ENCODE assay signal across 7 mouse cellular contexts in genomic region chr8:4238434-4239192, GRCm38 (mm10). TPM values are rescaled to one million over a fixed set of nuclear protein-coding genes. Genes with fewer than 3 reads are reported as not detected.
DNase-seq lines count a peak whose midpoint lies in the region; ATAC-seq lines count a peak whose summit lies in the region.

Map2k7 (plus strand) TSS chr8:4238740.
Gm49320 (plus strand) TSS chr8:4238865.

- peak within 1 kb of the TSS; percentile 92 for H3K27ac ChIP-seq in embryonic facial prominence, embryonic 11.5 days (replicated peaks; ENCODE audit: low read depth, low read length)
- H3K27ac ChIP-seq in limb, embryonic 11.5 days (replicated peaks; ENCODE audit: low read depth, low read length): peak within 1 kb of the TSS; percentile 91
- peak within 1 kb of the TSS; percentile 93 for H3K27ac ChIP-seq in midbrain, embryonic 14.5 days (replicated peaks; ENCODE audit: low read depth, low read length)

- H3K4me1 ChIP-seq in embryonic facial prominence, embryonic 11.5 days (ENCODE audit: control insufficient read depth, insufficient read depth, low read length): 0 out of 2 replicates have a peak, but pooled peaks cover 3% of the 10 kb centered on the region
- H3K4me1 ChIP-seq in limb, embryonic 11.5 days (ENCODE audit: control insufficient read depth, insufficient read depth, low read length): peaks cover 12% of the 10 kb centered on the region
- peaks cover 18% of the 10 kb centered on the region for H3K4me1 ChIP-seq in midbrain, embryonic 14.5 days (ENCODE audit: control insufficient read depth, insufficient read depth, low read length)

- H3K4me3 ChIP-seq in embryonic facial prominence, embryonic 11.5 days (ENCODE audit: low read depth, low read length): peak within 1 kb of the TSS; percentile 57
- H3K4me3 ChIP-seq in limb, embryonic 11.5 days (ENCODE audit: low read depth, low read length): peak within 1 kb of the TSS; percentile 90
- H3K4me3 ChIP-seq in midbrain, embryonic 14.5 days (replicated peaks; ENCODE audit: low read depth, low read length): peak within 1 kb of the TSS; percentile 70

- ATAC-seq in embryonic facial prominence, embryonic 11.5 days (replicated peaks; ENCODE audit: insufficient number of reproducible peaks, low FRiP score, low TSS enrichment, low read depth): peak; percentile 94
- ATAC-seq in limb, embryonic 11.5 days (ENCODE audit: insufficient number of reproducible peaks, low FRiP score, low TSS enrichment, low read depth): peak; percentile 90
- ATAC-seq in midbrain, embryonic 14.5 days (ENCODE audit: low FRiP score, low TSS enrichment): peak; percentile 95

- peak; percentile 100 for DNase-seq in adrenal gland, postnatal 14 days
- DNase-seq in embryonic facial prominence, embryonic 11.5 days (ENCODE audit: low spot score): peak; percentile 100
- DNase-seq in heart, adult 11 months: peak; percentile 100
- peak; percentile 100 for DNase-seq in kidney, adult 18-20 months
- DNase-seq in limb, embryonic 11.5 days (ENCODE audit: low spot score): peak; percentile 100
- DNase-seq in midbrain, embryonic 14.5 days: peak; percentile 100
- DNase-seq in spleen, adult 18-20 months: peak; percentile 98 to 99

- H3K27me3 ChIP-seq in embryonic facial prominence, embryonic 11.5 days (ENCODE audit: control insufficient read depth, insufficient read depth, low read length): no peaks in the 10 kb centered on the region
- no peaks in the 10 kb centered on the region for H3K27me3 ChIP-seq in limb, embryonic 11.5 days (ENCODE audit: control insufficient read depth, insufficient read depth, low read length)
- no peaks in the 10 kb centered on the region for H3K27me3 ChIP-seq in midbrain, embryonic 14.5 days (ENCODE audit: control insufficient read depth, insufficient read depth, low read length)

- H3K36me3 ChIP-seq in embryonic facial prominence, embryonic 11.5 days (replicated peaks; ENCODE audit: control insufficient read depth, insufficient read depth, low read depth, low read length): peaks cover 4% of the 10 kb centered on the region
- peaks cover 9% of the 10 kb centered on the region for H3K36me3 ChIP-seq in limb, embryonic 11.5 days (ENCODE audit: control insufficient read depth, insufficient read depth, low read length)
- H3K36me3 ChIP-seq in midbrain, embryonic 14.5 days (ENCODE audit: control insufficient read depth, insufficient read depth, low read length): peaks cover 24% of the 10 kb centered on the region

- no peaks in the 10 kb centered on the region for H3K9me3 ChIP-seq in embryonic facial prominence, embryonic 11.5 days (replicated peaks; ENCODE audit: control insufficient read depth, low read length)
- H3K9me3 ChIP-seq in limb, embryonic 11.5 days (ENCODE audit: control insufficient read depth, low read length): no peaks in the 10 kb centered on the region; the same call in 1 of the 2 replicates
- no peaks in the 10 kb centered on the region for H3K9me3 ChIP-seq in midbrain, embryonic 14.5 days (ENCODE audit: control insufficient read depth, low read length)

- H3K9ac ChIP-seq in embryonic facial prominence, embryonic 11.5 days (replicated peaks; ENCODE audit: low read length): peak within 1 kb of the TSS; percentile 82
- peak within 1 kb of the TSS; percentile 85 for H3K9ac ChIP-seq in limb, embryonic 11.5 days (ENCODE audit: low read length)
- peak within 1 kb of the TSS; percentile 75 for H3K9ac ChIP-seq in midbrain, embryonic 14.5 days (replicated peaks; ENCODE audit: low read length)

- under 1% methylated on average over 71 of the region's 71 CpGs for WGBS in embryonic facial prominence, embryonic 11.5 days
- under 1% methylated on average over 69 of the region's 71 CpGs for WGBS in limb, embryonic 11.5 days
- under 1% methylated on average over 71 of the region's 71 CpGs for WGBS in midbrain, embryonic 14.5 days

- H3K4me2 ChIP-seq in embryonic facial prominence, embryonic 11.5 days (ENCODE audit: low read depth, low read length): peak within 1 kb of the TSS; percentile 68
- H3K4me2 ChIP-seq in limb, embryonic 11.5 days (ENCODE audit: low read depth, severe bottlenecking): peak within 1 kb of the TSS; percentile 91
- H3K4me2 ChIP-seq in midbrain, embryonic 14.5 days (ENCODE audit: low read length): peak within 1 kb of the TSS; percentile 95

RNA-seq across cellular contexts. Expression of gene Map2k7, which starts in this region (rescaled TPM):
- total RNA-seq in adrenal gland, postnatal 14 days (2021): 75.9 and 86.0 TPM in 2 replicates
- 16.7 TPM in 2 replicates for polyA plus RNA-seq in embryonic facial prominence, embryonic 11.5 days (2014; fragmentation: Nextera tagmentation; extraction: Ambion mirVana)
- 19.0 and 19.5 TPM in 2 replicates for polyA plus RNA-seq in limb, embryonic 11.5 days (2014; fragmentation: Nextera tagmentation; extraction: Ambion mirVana)
- 21.9 and 30.1 TPM in 2 replicates for polyA plus RNA-seq in midbrain, embryonic 14.5 days (2014; fragmentation: Nextera tagmentation; extraction: Ambion mirVana)

RNA-seq across cellular contexts. Expression of gene Gm49320, which starts in this region (rescaled TPM):
- not detected in 2 replicates for total RNA-seq in adrenal gland, postnatal 14 days (2021)
- 0.53 and 0.67 TPM in 2 replicates for polyA plus RNA-seq in embryonic facial prominence, embryonic 11.5 days (2014; fragmentation: Nextera tagmentation; extraction: Ambion mirVana)
- 0.68 and 1.0 TPM in 2 replicates for polyA plus RNA-seq in limb, embryonic 11.5 days (2014; fragmentation: Nextera tagmentation; extraction: Ambion mirVana)
- 0.70 and 0.80 TPM in 2 replicates for polyA plus RNA-seq in midbrain, embryonic 14.5 days (2014; fragmentation: Nextera tagmentation; extraction: Ambion mirVana)

Comparison
In these comparisons a context has a peak if more than half of its experiments do, and no peak if none do; other contexts are left out.
1. Peak in every context shown above with its lines: DNase-seq, ATAC-seq, H3K4me3 ChIP-seq and H3K27ac ChIP-seq.